Mouse (Mus musculus) bone marrow macrophage, adult 2 months (primary cell): ENCODE results near the gene Nfs1.

Source experiments
- CTCF ChIP-seq: IDR thresholded peaks from 2 replicates; pipeline ENCODE4 v1.5.1; 2012; ENCODE audit warnings: low read depth, mild to moderate bottlenecking, low read length, moderate library complexity
- POLR2A ChIP-seq: IDR thresholded peaks from 2 replicates; pipeline ENCODE4 v1.6.1; 2012; ENCODE audit warnings: mild to moderate bottlenecking, low read depth, low read length, borderline replicate concordance

- no peak for TF ChIP-seq CTCF
- no peak for TF ChIP-seq POLR2A
These were observed 17.0 kb downstream of the Nfs1 start, which contains the start of gene Gm28036 for GRCm38 (mm10) chr2:156126992-156127391.
